Mouse (Mus musculus): ENCODE data around the gene Hoxa1. TPM values are rescaled to one million over a fixed set of nuclear protein-coding genes. Genes with fewer than 3 reads are reported as not detected.
A peak's percentile ranks its signal among the peaks of the same experiment; 100 is the strongest.

The Hoxa1 gene
- polyA plus RNA-seq, 1 experiment from 2014 or later: not detected

GRCm38 (mm10) chr6:52202362-52203120, 44.4 kb upstream of the Hoxa1 start:
- ATAC-seq: no peak
- no peak overlapping the region for H3K27ac ChIP-seq (ENCODE audit: low read length)
- H3K9me3 ChIP-seq (ENCODE audit: control insufficient read depth, low read length): no peaks in the 10 kb centered on the region
- H3K27me3 ChIP-seq (replicated peaks; ENCODE audit: control insufficient read depth, insufficient read depth, low read length): peaks cover 95% of the 10 kb centered on the region
- H3K4me2 ChIP-seq (ENCODE audit: low read length): no peak overlapping the region
- H3K9ac ChIP-seq (replicated peaks; ENCODE audit: low read depth, low read length): no peak overlapping the region
- WGBS: 1% methylated on average over 22 of the region's 22 CpGs
- peaks cover 8% of the 10 kb centered on the region for H3K4me1 ChIP-seq (replicated peaks; ENCODE audit: control insufficient read depth, insufficient read depth, low read length)
- H3K36me3 ChIP-seq (ENCODE audit: control insufficient read depth, insufficient read depth): no peaks in the 10 kb centered on the region
- H3K4me3 ChIP-seq (replicated peaks; ENCODE audit: low read length): no peak overlapping the region

- peaks cover 95% of the 10 kb centered on the region for H3K27me3 ChIP-seq (replicated peaks; ENCODE audit: control insufficient read depth, insufficient read depth, low read length)
- H3K4me3 ChIP-seq (replicated peaks; ENCODE audit: low read length): no peak overlapping the region
- H3K4me1 ChIP-seq (replicated peaks; ENCODE audit: control insufficient read depth, insufficient read depth, low read length): peaks cover 8% of the 10 kb centered on the region
- no peaks in the 10 kb centered on the region for H3K36me3 ChIP-seq (ENCODE audit: control insufficient read depth, insufficient read depth)
- H3K9ac ChIP-seq (replicated peaks; ENCODE audit: low read depth, low read length): no peak overlapping the region
- no peaks in the 10 kb centered on the region for H3K9me3 ChIP-seq (ENCODE audit: control insufficient read depth, low read length)
- H3K27ac ChIP-seq (ENCODE audit: low read length): no peak overlapping the region
- no peak for ATAC-seq
- H3K4me2 ChIP-seq (ENCODE audit: low read length): no peak overlapping the region
- WGBS: 9% methylated on average over 1 of the region's 1 CpGs
These were observed 43.2 kb upstream of the Hoxa1 start for GRCm38 (mm10) chr6:52201269-52201668.

- WGBS: 8% methylated on average over 10 of the region's 10 CpGs
- H3K4me3 ChIP-seq (replicated peaks; ENCODE audit: low read length): no peak overlapping the region
- H3K4me2 ChIP-seq (ENCODE audit: low read length): no peak overlapping the region
- no peak for ATAC-seq
- no peaks in the 10 kb centered on the region for H3K36me3 ChIP-seq (ENCODE audit: control insufficient read depth, insufficient read depth)
- H3K4me1 ChIP-seq (replicated peaks; ENCODE audit: control insufficient read depth, insufficient read depth, low read length): peaks cover 8% of the 10 kb centered on the region
- H3K27me3 ChIP-seq (replicated peaks; ENCODE audit: control insufficient read depth, insufficient read depth, low read length): peaks cover 95% of the 10 kb centered on the region
- H3K9ac ChIP-seq (replicated peaks; ENCODE audit: low read depth, low read length): no peak overlapping the region
- no peak overlapping the region for H3K27ac ChIP-seq (ENCODE audit: low read length)
- no peaks in the 10 kb centered on the region for H3K9me3 ChIP-seq (ENCODE audit: control insufficient read depth, low read length)
These were observed 42.7 kb upstream of the Hoxa1 start for GRCm38 (mm10) chr6:52200751-52201250.

GRCm38 (mm10) chr6:52200073-52200750, 42.1 kb upstream of the Hoxa1 start:
- H3K27me3 ChIP-seq (replicated peaks; ENCODE audit: control insufficient read depth, insufficient read depth, low read length): peaks cover 95% of the 10 kb centered on the region

GRCm38 (mm10) chr6:52197271-52197670, 39.2 kb upstream of the Hoxa1 start:
- H3K36me3 ChIP-seq (ENCODE audit: control insufficient read depth, insufficient read depth): no peaks in the 10 kb centered on the region
- no peak overlapping the region for H3K4me3 ChIP-seq (replicated peaks; ENCODE audit: low read length)
- H3K9ac ChIP-seq (replicated peaks; ENCODE audit: low read depth, low read length): no peak overlapping the region
- whole genome bisulfite sequencing: 1% methylated on average over 10 of the region's 10 CpGs
- no peaks in the 10 kb centered on the region for H3K9me3 ChIP-seq (ENCODE audit: control insufficient read depth, low read length)
- H3K27me3 ChIP-seq (replicated peaks; ENCODE audit: control insufficient read depth, insufficient read depth, low read length): peaks cover 96% of the 10 kb centered on the region
- H3K4me2 ChIP-seq (ENCODE audit: low read length): no peak overlapping the region
- no peak overlapping the region for H3K27ac ChIP-seq (ENCODE audit: low read length)
- no peak for ATAC-seq
- no peaks in the 10 kb centered on the region for H3K4me1 ChIP-seq (replicated peaks; ENCODE audit: control insufficient read depth, insufficient read depth, low read length)

More at GRCm38 (mm10) chr6:52200073-52200750, 42.1 kb upstream of the Hoxa1 start:
- Histone ChIP-seq H3K4me2 (ENCODE audit: low read length) (no peak overlapping the region), H3K9me3 (ENCODE audit: control insufficient read depth, low read length) (no peaks in the 10 kb centered on the region), H3K36me3 (ENCODE audit: control insufficient read depth, insufficient read depth) (no peaks in the 10 kb centered on the region), H3K4me1 (replicated peaks; ENCODE audit: control insufficient read depth, insufficient read depth, low read length) (peaks cover 8% of the 10 kb centered on the region), H3K9ac (replicated peaks; ENCODE audit: low read depth, low read length) (no peak overlapping the region), H3K27ac (ENCODE audit: low read length) (no peak overlapping the region), H3K4me3 (replicated peaks; ENCODE audit: low read length) (no peak overlapping the region)
- ATAC-seq: no peak
- WGBS: 1% methylated on average over 30 of the region's 30 CpGs

- no peak for ATAC-seq
- H3K4me3 ChIP-seq (replicated peaks; ENCODE audit: low read length): no peak overlapping the region
- WGBS: under 1% methylated on average over 9 of the region's 9 CpGs
- no peak overlapping the region for H3K27ac ChIP-seq (ENCODE audit: low read length)
- no peaks in the 10 kb centered on the region for H3K9me3 ChIP-seq (ENCODE audit: control insufficient read depth, low read length)
- no peak overlapping the region for H3K4me2 ChIP-seq (ENCODE audit: low read length)
- peaks cover 3% of the 10 kb centered on the region for H3K4me1 ChIP-seq (replicated peaks; ENCODE audit: control insufficient read depth, insufficient read depth, low read length)
- H3K9ac ChIP-seq (replicated peaks; ENCODE audit: low read depth, low read length): no peak overlapping the region
- H3K36me3 ChIP-seq (ENCODE audit: control insufficient read depth, insufficient read depth): no peaks in the 10 kb centered on the region
- peaks cover 96% of the 10 kb centered on the region for H3K27me3 ChIP-seq (replicated peaks; ENCODE audit: control insufficient read depth, insufficient read depth, low read length)
These were observed 38.7 kb upstream of the Hoxa1 start for GRCm38 (mm10) chr6:52196811-52197210.

- Histone ChIP-seq H3K4me3 (replicated peaks; ENCODE audit: low read length) (no peak overlapping the region), H3K9ac (replicated peaks; ENCODE audit: low read depth, low read length) (no peak overlapping the region), H3K27me3 (replicated peaks; ENCODE audit: control insufficient read depth, insufficient read depth, low read length) (peaks cover 94% of the 10 kb centered on the region), H3K9me3 (ENCODE audit: control insufficient read depth, low read length) (no peaks in the 10 kb centered on the region), H3K27ac (ENCODE audit: low read length) (no peak overlapping the region), H3K4me1 (replicated peaks; ENCODE audit: control insufficient read depth, insufficient read depth, low read length) (peaks cover 5% of the 10 kb centered on the region), H3K4me2 (ENCODE audit: low read length) (no peak overlapping the region), H3K36me3 (ENCODE audit: control insufficient read depth, insufficient read depth) (no peaks in the 10 kb centered on the region)
- WGBS: 2% methylated on average over 10 of the region's 10 CpGs
- no peak for ATAC-seq
These were observed 36.6 kb upstream of the Hoxa1 start for GRCm38 (mm10) chr6:52194690-52195089.

GRCm38 (mm10) chr6:52191860-52192550, 33.9 kb upstream of the Hoxa1 start:
- no peak for ATAC-seq
- no peak overlapping the region for H3K27ac ChIP-seq (ENCODE audit: low read length)
- no peak overlapping the region for H3K9ac ChIP-seq (replicated peaks; ENCODE audit: low read depth, low read length)
- H3K4me3 ChIP-seq (replicated peaks; ENCODE audit: low read length): peak overlapping the region; percentile 35
- peaks cover 94% of the 10 kb centered on the region for H3K27me3 ChIP-seq (replicated peaks; ENCODE audit: control insufficient read depth, insufficient read depth, low read length)
- H3K4me1 ChIP-seq (replicated peaks; ENCODE audit: control insufficient read depth, insufficient read depth, low read length): peaks cover 5% of the 10 kb centered on the region
- WGBS: 1% methylated on average over 40 of the region's 55 CpGs
- peak overlapping the region; percentile 54 for H3K4me2 ChIP-seq (ENCODE audit: low read length)
- no peaks in the 10 kb centered on the region for H3K36me3 ChIP-seq (ENCODE audit: control insufficient read depth, insufficient read depth)
- H3K9me3 ChIP-seq (ENCODE audit: control insufficient read depth, low read length): no peaks in the 10 kb centered on the region
